Mouse (Mus musculus): ENCODE results near the gene Cela1.
A peak's percentile ranks its signal among the peaks of the same experiment; 100 is the strongest.

Cela1 gene

DNA sequence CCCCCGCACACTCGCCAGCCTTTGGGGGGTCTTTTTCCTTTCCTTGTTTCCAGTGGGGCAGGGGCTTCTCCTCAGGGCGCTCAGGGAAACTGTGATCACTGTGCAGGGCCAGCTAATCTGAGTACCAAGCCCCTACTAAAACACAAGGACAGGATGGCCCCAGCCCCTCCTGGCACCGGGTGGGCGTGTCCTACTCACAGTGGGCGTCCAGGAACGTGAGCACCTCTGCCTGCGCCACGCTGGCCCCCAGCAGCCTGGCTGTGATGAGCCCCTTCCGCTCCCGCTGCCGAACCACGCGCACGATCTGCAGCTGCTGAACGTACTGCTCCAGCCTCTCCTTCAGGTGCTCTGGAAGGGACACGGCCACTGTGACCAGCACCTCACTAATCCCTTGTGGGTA is 16.2 kb upstream of the Cela1 start:
- peak; percentile 69 for DNase-seq

DNA sequence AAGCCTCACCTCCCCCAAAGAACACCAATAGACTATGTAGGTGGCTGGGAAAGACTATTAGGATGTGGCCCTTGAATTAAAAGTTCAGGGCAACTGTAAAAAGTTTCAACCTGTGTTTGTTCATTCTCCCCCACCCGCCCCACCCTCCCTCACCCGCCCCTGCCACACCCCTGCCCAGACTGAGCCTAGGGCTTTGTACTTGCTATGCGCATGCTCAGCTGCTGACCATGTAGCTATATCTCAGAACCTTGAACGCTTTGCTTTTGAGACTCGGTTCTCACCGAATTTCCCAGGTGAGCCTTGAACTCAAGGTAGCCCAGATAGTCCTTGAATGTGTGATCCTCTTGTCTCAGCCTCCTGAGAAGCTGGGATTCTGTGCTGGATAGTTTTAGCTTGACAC is 14.1 kb upstream of the Cela1 start:
- DNase-seq: no peak

DNA sequence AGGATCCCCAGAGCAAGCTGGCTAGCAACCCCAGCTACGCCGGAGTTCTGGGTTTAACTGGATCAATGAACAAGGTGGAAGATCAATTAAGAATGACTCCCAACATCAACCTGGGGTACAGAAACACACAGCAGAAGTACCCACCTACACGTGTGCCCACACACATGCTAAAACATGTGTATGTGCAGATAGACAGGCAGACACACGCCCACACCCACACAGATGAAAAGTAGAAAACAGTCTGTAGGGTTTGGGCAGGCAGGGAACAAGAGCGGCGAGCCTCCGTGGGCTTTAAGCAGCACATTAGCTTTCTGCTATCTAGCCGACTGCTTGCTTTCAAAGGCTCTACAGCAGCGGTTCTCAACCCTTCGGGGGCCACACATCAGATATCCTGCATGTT is 13.4 kb upstream of the Cela1 start:
- peak; percentile 46 for DNase-seq

DNA sequence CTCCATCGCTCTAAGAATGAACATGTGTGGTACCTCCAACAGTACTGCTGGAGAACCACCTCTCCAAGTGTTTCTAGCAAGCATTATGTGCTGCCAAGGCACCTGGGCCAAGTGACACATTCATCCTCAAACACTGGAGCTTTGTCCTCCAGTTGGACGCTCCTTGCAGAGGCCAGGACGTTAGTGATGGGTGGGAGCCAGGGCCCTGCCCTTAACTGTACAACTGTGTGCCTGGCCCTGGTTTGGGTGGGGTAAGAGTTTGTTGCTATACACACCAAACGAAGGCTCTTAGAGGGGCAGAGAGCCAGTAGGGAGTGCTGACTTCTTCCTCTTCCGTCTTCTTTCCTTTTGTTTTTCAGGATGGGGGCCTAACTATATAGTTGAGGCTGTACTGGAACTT is 12.7 kb upstream of the Cela1 start:
- DNase-seq: no peak

DNA sequence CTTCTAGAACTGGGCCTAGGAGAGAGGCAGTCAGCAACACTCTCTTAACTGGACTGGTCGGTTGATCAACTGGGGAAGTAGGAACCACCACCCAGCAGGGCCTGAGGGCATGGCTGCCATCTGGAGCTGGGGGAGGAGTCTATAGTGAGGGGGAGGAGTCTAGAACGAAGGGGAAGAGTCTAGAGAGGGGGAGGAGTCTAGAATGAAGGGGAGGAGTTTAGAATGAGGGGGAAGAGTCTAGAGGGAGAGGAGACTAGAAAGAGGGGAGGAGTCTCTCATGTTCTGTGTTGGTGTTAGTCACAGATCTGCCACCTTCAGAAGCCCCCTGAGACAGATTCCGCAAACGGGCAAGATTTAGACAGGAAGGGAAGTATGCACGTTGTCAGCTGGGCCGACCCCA is 11.7 kb upstream of the Cela1 start:
- no peak for DNase-seq

DNA sequence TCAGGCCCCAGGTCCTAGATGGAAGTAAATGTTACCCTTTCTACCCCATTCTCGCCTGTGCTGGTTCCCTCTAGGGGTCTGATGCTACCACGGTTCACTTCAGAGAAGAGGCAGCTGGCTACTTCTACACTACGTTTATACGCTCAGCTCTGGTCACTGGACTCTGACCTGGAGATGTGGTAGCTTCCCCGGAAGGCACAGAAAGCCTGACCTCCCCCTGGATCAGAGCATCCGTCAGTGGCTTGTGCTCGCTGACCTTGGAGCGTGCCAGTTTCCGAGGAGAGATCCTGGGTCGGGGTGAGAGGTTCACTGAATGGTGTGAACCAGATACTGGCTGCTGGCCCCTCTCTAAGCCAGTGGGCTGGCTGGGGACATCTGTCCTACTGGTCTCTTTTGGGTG is 10.4 kb upstream of the Cela1 start:
- DNase-seq: no peak

DNA sequence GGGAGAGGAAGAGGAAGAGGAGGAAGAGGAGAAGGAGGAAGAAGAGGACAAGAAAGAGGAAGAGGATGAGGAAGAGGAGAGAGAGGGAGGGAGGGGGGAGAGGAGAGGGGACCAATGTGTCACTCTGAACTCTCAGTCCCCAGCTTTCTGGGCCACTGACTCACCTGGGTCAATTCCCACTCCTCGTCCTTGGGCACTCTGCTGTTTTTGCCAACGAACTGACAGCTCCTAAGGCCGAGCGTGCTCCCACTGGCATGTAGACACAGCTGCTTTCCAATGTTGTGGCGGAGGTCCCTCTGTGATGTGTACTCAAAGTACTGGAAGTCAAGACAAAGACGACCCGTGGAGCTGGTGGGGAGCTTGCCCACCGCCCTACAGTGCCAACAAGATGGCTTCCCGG is 6.7 kb upstream of the Cela1 start:
- DNase-seq: no peak

DNA sequence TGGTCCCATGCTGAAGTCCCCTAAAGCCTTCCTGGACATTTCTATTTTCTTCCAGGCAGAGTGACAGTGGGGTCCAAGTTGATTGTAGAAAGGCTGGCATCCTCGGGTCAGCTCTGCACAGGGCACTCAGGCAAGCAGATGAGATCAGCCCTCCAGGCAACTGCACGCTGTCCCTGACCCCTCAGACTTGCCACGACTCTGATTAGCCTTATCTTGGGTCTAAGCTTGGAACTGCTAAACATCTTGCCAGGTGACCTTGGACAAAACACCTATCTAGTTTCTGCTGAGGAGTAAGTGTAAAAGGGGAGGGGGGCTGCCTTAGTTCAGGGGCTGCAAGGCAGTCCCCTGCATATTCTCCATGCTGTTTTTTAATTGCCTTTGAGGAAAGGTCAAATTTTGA is 4.3 kb upstream of the Cela1 start:
- no peak for DNase-seq

DNA sequence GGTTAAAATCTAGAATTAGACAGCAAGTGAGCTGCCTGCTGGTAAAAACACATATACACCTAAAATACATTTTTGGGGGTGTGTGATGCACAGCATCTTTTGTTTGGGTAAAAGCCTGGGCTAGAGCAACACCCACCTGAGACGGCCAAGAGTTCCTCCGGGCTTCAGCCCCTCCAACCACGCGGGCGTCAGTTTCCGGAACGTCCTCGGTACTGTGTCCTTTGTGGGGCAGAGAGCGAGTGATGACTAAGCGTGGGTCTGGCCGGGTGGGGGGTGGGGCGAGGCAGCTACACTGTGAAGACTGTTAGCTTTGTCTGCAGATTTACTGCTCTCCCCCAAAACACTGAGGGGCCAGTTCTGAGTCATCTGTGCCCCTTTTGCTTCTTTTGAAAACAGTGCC is 732 bp downstream of the Cela1 start:
- DNase-seq: peak; percentile 43

DNA sequence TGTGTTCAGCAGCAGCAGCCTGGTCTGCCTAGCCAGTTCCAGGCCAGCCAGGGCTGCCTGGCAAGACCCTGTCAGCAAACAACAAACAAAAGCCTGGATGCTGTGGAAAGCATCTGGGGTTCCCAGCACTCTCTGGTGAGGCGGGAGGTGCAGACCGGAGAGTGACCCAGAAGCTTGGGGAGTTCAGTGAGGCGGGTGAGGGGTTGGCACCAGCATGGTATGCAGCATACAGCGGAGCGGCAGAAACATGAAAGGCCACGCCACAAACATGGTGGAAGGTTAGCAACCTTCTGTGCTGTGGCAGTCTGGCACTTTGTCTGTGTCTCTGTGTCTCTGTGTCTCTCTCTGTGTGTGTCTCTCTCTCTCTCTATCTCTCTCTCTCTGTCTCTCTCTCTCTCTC is 1.3 kb downstream of the Cela1 start:
- no peak for DNase-seq

DNA sequence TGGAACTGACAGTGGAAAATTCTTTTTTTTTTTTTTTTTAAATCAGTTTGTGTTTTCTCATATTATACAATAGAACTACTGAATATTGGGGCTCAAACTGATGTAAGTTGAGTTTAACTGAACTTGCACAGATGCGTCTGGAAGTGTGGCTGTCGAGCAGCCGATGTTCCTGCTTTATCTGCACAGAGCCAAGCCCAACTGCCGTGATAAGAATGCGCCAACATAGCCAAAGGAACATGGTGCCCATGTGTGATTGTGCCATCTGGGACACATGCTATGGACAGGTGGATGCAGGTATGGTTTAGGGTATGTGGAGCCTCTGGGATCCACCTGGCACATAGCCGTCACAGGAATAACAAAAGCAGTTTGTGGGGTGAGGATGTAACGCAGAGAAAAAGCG is 1.9 kb downstream of the Cela1 start:
- DNase-seq: no peak

DNA sequence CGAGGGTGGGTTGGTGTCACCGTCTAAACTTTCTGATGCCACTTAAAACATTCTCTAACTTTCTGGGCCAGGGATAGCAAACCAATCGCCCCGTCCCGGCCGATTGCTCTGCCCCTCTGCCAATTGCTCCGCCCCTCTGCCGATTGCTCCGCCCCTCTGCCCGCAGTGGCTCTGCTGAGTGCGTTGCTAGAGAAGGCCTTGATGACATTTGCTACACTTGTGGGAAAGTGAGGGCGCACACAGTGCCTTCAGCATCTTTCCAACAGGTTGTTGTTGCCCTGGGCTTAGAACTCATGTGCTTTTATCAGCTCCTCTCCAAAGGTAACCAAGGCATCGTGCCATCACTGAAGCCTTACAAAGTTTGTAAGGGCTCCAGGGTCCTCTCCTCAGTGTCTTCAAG is 2.5 kb downstream of the Cela1 start:
- DNase-seq: peak; percentile 45

DNA sequence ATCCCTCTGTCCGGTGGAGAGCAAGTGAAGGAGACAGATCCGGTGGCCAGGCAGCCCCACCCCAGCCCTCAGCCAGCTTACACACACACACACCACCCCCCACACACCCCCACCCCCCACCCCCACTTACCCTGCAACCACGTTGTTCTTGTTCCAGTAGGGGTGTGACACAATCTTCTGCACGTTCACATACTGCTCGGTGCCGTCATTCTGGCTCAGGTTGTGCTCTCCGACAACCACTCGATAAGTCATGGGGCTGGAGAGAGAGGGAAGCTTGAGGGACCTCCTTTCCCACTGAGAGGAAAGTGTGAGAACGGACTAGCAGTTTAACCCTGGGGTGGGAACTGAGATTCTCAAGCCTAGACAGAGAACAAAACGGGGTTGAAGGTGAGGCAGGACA is 3.3 kb downstream of the Cela1 start:
- DNase-seq: no peak

DNA sequence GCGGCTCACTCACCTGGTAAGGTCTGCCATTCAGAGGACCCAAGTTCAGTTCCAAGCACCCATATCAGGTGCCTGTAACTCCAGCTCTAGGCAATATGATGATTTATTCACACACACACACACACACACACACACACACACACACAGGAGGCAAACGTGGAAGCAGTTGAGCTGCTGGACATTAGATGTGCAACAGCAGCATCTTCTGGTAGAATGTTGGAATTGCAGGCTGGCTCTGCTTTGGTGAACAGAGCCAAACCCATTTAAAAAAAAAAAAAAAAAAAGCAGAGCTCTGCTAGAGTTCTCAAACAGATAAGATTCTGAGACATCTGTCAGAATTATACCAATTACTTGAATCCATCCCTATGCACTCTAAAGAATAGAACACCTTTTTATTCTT is 4.7 kb downstream of the Cela1 start:
- DNase-seq: peak; percentile 89

DNA sequence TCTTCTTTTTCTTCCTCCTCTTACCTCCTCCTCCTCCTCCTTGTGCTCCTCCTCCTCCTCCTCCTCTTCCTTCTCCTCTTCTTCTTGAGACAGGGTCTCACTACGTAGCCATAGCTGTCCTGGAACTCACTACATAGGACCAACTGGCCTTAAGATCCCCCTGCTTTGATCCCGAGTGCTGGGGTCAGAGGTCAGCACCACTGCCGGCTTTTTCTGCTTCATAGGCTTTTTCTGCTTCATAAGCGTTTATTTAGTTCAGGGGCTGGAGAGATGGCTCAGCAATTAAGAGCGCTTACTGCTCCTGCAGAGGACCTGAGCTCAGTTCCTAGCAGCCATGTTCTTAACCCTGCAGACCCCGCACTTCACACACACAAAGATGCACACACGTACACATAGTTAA is 6.0 kb downstream of the Cela1 start:
- DNase-seq: no peak

DNA sequence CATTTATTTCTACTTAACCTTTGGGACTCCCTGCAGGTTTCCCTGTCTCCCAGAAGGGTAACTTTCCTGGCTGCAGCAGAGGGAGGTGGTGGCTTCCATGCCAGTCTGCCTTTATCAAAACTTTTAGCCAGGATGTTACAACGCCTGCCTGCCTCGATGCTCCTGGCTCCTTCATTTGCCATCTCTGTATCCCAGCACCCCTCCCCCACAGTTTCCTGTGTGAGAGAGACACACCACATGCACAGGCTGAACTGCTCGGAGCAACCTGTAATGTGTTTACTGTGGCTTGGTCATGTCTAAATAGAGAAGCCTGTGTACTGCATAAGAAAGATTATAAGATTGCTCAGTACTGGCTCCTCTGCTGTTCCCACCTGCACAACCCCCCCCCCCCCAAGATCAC is 7.3 kb downstream of the Cela1 start:
- DNase-seq: peak; percentile 72

DNA sequence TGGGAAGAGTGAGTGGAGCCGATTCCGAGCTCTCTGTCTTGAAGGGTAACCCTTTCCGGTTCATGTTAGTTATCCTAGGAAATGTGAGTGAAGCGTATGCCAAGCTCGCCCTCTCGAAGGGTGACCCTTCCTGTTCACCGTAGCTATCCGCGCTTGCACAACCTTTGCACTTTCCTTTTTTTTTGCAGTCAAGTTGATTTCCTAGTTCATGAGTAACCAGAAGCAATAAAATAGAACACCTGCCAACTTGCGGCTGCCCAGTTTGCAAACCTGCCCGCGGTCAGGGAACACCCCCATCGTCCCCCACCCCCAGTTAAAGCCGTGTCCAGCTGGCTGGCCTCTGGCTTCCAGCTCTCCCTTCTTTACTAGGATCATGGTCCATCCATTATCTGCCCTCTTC is 8.7 kb downstream of the Cela1 start:
- DNase-seq: no peak

DNA sequence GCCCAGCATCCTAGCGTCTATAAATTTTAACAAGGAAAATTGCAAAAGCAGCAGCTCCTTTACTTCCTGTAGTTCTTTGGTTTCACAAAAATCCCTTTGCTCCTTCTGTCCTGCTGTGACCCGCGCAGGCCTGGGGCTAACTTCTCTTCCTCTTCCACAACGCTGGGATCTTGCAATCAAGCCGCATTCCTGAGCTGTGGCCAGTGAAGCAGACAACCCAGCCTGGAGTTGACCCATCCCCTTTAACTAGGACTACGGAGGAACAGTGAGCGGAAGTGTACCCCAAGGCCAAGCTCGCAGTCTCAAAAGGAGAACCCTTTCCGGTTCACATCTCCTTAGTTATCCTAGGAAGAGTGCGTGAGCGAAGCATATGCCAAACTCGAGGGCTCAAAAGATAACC is 9.1 kb downstream of the Cela1 start:
- DNase-seq: no peak

DNA sequence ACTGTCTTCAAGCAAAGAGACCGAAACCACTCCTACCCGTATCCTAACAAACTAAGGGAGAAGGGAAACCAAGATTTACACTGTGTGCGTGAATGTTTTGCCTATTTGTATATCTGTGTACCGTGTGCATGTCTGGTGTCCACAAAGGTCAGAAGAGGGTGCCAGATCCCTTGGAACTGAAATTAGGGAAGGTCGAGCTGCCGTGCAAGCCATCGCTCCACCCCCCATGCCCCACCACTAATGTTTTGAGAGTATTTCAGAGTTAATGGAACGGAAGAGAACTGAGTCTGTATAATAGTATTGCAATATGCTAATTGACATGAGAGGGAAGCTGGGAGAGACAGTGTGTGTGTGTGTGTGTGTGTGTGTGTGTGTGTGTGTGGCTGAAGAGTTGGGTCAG is 10.0 kb downstream of the Cela1 start:
- no peak for DNase-seq

DNA sequence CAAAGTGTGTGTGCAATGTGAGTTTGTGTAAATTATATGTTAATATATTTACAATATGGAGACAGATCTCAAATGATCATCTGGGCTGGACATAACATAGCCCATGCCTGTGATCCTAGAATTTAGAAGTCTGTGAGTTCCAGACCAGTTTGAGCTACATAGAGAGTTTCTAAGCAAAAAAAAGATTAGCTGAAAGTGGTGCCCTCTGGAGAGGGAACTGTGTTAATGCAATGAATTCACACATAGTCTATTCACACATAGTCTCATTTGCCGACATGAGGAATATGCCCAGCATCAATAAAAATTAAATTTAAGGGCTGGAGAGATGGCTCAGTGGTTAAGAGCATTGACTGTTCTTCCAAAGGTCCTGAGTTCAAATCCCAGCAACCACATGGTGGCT is 11.2 kb downstream of the Cela1 start:
- no peak for DNase-seq

DNA sequence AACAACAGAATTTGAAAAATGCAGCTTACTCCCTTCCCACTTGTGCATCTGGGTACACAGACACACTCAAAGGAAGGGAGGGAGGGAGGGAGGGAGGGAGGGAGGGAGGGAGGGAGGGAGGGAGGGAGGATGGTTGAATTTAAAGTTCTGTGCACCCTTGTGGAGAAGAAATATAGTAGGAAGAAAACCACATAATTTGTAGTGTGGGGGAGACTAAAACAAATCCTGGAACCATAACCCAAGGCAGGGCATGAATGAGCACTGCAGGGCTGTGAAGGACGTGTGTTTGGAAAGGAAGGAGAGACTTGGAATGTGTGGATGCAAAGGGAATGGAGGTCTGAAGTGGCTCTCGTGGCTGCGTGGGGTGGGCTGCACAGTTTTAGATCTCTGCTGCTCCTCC is 12.2 kb downstream of the Cela1 start:
- no peak for DNase-seq

DNA sequence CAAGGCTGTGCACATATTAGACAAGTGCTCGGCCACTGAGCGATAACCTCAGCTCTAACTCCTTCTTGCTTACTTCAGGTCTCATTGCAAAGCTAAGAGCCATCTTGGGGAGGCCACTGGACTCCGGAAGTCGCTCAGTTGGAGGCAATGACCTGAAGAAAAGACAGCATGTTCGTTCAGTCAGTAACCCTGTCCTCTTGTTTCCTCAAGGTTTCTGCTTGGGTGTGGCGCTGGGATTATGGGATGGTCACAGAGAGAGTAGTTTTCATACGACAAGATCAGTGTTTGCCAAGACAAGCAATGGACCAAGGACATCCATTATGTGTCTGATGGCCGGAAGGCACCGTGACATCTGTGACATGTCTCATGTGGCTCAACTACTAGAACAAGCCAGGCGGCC is 13.2 kb downstream of the Cela1 start:
- DNase-seq: no peak

DNA sequence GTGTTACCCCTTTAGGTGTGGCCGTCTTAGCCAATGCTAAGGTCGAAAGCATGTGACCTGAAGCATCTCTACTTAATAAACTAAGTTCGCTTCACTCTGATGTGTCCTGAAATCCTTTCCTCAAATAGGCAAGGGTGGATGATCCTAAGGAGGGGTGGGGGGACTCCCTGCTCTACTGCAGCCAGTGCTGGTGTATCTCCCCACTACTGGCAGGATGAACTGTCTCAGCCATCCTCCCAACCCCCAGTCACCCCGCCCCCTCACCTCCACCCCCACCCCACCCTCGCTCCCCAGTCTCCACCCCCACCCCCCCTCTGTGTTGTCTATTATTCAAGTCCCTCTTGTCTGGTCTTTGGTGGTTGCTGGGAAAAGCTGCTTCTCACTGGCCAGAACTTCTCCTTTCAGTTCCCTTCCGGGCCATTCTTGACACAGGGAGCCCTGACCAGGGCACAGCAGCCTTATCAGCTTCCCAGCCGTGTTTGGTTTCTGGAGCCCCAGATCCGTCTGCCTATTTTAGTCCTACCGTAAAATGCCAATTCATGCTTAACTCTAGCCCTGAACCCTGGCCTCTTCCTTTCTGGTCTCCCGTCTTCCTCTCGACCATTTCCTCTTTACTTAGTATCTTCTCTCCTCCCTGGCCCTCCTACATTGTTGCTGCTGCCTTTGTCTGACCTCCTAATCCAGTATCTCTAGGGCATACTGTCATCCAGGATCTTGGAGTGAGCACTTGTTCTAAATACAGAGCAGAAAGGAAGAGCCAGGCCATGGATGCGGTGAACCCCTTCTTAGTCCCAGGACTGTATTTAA is 13.9 kb downstream of the Cela1 start:
- no peak for DNase-seq

DNA sequence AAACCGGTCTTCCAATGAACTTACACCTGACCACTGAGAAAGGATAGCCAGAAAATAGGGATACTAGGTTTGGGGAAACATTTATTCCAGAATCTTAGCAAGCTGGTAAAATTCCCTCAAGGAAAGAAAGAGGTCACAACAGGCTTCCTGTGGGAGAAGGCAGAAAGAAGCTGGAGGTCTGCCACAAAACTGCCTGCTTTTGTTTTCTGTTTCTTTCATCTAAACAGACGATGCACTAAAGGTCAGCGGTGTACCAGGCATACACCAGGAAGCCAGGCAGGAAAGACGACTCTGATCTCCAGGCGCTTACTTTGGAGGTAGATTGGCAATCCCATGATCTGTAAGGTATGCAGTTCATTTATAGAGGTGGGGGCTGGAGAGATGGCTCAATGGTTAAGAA is 16.9 kb downstream of the Cela1 start:
- no peak for DNase-seq

DNA sequence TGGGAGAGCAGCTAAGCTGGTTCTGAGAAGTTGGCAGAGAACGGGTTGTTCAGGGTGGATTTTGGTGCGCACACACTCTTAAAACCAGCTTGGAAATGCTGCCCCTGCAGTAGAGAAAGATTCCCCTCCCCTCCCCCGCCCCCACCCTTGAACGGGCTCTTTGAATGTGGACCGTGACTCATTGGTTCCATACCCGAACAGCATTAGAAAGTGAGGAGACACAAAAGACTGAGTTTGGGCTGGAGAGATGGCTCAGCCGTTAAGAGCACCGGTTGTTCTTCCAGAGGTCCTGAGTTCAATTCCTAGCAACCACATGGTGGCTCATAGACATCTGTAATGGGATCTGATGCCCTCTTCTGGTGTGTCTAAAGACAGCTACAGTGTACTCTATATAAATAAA is 17.7 kb downstream of the Cela1 start:
- DNase-seq: no peak

DNA sequence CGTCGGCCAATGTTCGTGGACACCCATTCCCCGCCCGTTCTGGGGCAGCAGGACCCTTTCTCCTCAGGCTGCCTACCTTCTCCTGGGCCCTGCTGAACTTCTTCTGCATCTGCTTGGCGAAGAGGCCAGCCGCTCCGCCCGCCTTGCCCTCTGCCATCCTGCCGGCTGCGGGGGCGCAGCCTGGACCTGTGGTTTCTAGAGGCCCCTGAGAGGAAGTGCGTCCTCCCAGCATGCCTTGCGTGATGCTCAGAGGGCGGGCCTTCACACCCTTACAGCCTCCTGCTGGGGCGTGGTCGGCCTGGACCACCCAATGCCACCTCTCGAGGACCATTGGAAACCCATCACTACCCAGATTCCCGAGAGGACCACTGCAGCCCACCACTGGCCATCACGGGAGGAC is 18.4 kb downstream of the Cela1 start, which contains the start of gene Bin2:
Bin2 (minus strand) TSS at position 217 of the 400 bp plus-strand sequence.
- peak; percentile 95 for DNase-seq

Measured in thymus, postnatal 4 days (tissue).